Mouse (Mus musculus): ENCODE results near the gene Fnip2.

The Fnip2 gene

DNA sequence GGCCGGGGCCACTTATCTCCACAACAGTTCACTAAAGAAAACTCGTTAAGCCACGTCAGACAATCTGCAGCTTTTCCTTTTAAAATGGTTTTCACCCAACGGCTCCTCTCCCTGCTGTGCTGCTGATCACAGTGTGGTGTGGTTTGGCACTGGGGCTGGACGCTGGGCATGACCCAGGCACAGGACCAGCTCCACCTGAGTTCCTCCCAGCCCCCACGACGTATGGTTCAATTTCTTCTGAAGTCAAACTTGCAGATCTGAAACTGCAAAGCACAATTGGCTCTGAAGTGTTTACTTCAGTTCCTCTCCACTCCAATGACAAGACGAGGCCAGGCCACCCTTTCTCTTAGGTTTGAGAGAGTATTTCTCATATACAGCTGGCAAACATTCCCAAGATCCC is 39.1 kb downstream of the Fnip2 start:
- no peak for DNase-seq (ENCODE audit: low spot score in 2 of 2)

- no peak for DNase-seq (ENCODE audit: low spot score in 2 of 2)
Measured at GRCm38 (mm10) chr3:79527921-79528320, 39.7 kb downstream of the Fnip2 start.

DNA sequence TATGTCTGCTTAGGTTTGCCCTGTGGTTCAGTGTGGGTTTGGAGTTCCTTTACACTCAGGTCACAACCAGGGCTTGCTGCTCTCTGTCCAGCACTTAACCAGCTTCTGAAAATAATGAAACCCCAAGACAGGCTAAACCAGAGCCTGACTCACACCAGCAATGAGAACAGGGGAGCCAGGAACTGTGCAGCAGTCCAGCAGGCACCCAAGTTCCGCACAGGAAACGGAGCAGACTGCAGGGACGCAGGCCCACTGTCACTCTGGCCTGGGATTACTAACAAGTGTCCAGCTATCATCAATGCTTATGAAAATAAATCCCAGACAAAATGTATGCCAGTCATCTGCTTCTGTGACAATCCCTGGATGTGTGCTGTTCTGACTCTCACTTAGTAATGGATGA is 40.1 kb downstream of the Fnip2 start:
- DNase-seq (ENCODE audit: low spot score in 2 of 2): no peak

GRCm38 (mm10) chr3:79523349-79523748 is 44.2 kb downstream of the Fnip2 start:
- no peak for DNase-seq (ENCODE audit: low spot score in 2 of 2)

GRCm38 (mm10) chr3:79519862-79520261 is 47.7 kb downstream of the Fnip2 start:
- DNase-seq (ENCODE audit: low spot score in 2 of 2): no peak

DNA sequence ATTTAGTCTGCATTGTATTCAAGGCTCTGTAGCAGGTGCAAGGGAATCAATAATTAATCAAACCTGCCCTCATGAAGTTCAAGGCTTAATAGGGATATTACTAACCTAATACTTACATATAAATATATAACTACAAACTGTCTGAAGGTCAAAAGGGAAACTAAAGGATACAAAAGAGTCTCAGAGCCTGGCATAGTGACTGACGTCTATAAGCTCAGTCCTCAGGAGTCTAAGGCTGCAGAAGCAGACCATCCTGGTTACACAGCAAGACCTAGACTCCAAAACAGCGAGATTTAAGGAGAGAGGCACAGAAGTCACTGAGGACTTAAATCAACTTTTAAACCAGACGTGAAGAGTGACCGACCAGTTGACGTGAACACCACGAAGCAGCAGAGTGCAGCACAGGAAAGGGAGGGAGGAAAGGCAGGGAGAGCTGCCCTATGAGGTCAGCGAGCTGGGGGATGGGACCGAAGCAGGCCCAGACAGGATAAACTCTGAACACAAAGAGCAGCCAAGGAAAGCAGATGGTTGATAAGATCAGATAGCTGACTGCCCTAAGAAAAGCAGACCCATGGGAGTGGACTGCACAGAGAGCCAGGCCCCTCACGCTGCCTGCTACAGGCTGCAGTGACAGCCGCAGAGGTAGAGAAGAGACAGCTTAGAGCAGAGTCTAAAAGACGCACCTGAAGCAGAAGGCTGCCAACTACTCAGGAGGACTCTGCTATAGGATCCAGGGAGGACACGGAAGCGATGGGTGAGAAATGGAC is 48.7 kb downstream of the Fnip2 start:
- no peak for DNase-seq (ENCODE audit: low spot score in 2 of 2)

DNA sequence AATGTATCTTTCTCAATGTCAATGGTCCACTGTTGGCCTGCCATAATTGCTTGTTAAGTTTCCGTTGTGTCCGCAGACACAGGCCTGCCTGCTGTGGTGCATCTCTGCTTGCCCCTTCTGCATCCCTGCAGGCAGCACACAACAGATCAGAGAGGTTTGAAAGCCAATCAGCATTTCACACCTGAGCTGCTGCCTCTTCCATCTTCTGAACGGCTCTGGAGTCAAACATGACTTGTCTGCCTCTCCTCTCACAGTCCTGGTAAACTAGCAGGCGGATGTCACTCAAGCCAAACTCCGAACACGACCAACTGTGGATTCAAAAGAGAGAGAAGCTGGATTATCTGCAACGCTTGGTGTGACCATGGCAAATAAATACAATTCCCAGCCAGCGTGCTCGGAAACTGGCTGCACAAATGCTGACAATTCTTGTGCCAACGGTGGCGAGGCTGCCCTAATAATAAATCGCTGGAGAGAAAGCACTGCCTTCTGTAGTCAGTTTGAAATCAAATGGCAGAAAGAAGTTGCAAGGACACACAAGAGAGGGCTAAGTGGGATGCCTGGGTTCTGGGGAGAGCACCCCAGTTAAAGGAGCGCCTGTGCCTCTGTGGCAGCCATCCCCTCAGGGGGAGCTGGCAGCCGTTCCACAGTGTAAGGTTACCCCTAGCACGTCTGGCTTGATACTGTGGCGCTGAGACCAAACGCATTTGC is 49.6 kb downstream of the Fnip2 start:
- DNase-seq (ENCODE audit: low spot score in 2 of 2): no peak

DNA sequence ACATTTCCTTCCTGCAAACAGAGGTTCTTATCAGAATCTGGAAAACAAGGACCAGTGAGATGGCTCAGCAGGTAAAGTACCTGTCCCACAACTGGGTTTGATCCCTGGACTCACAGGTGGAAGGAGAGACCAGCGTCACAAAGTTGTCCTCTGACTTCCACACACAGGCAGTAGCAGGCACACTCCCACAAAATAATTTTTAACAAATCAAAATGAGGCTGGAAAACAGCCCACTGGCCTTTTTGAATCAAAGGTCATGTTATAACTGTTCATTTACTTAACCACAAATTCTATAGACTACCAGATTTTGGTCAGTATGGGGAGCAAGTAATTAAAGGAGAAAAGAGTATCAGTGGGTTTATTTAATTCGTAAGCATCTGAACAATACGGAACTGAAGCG is 50.6 kb downstream of the Fnip2 start:
- DNase-seq (ENCODE audit: low spot score in 2 of 2): no peak

DNA sequence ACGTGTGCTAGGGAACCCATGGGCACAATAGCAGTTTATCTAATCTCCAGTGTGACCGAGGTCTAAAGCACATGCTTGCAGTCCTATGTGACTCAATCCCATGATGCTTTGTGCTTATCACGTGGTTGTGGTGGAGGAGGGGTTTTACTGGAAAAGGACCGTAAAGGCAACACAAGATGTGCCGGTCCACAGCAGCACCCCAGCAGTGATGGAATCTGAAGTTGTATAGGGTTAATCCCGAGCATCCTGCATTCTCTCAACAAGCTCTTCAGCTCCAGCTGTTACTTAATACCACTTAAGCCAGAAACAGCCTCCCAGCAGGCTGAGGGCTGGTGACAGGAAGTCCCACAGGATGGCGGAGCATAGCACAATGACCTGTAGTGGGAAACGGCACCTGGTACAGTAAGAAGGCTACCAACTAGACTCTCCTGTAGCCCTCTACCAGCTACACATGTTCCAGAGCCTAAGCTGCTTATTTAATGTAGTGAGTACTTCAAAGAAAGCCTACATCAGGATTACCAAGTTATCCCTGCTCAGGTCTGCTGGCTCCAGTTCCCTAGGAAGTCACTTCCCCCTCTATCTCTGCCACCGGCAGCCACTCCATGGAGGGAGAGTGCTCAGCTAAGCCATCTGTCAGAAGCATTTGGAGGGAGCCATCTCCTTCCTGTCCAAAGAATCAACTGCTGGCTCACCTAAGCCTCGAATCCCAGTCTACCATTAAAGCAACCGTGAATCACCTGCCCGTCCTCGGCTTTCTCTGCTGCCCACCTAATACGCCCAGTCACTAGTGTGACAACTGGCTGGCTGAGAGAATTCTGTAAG is 51.3 kb downstream of the Fnip2 start:
- DNase-seq (ENCODE audit: low spot score in 2 of 2): no peak

DNA sequence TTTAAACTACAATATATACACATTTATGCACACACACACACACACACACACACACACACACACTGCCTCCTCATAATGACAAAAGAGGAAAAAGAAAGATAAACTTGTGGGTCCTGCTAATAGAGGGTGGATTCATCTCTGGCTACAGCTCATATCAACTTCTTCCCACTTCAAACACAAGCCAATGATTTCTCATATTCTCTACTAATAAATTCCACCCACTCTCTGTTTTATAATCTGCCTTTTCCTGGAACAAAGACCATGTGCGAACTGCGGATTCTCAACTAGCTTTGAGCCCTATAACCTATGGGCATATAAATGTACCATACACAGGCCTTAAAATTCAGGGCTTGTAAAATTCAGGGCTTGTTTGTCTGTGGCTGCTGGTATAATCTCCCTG is 53.3 kb downstream of the Fnip2 start:
- DNase-seq (ENCODE audit: low spot score in 2 of 2): no peak

GRCm38 (mm10) chr3:79501166-79501728 is 66.3 kb downstream of the Fnip2 start:
- no peak for DNase-seq (ENCODE audit: low spot score in 2 of 2)

- DNase-seq (ENCODE audit: low spot score in 2 of 2): no peak
Measured at GRCm38 (mm10) chr3:79500279-79500678, 67.3 kb downstream of the Fnip2 start.

GRCm38 (mm10) chr3:79496668-79497067 is 70.9 kb downstream of the Fnip2 start:
- no peak for DNase-seq (ENCODE audit: low spot score in 2 of 2)

GRCm38 (mm10) chr3:79495151-79495550 is 72.4 kb downstream of the Fnip2 start:
- DNase-seq (ENCODE audit: low spot score in 2 of 2): no peak

DNA sequence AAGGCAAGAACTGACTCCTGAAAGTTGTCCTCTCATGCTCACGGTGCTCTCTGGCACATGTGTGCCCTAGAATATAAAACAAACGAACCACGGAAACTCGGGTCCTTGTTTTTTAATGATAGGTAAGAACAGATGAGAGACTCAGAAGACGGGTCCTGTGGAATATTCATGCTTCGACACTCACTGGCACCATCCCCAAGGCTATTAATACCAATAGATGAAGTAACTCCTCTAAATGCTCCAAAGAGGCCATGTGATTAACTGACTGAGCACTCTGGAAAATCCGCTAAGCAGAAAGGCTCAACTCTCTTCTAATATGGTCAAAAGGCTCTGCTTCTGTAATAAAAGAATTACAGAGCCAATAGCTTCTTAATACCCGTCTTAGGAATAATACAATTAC is 73.6 kb downstream of the Fnip2 start:
- DNase-seq (ENCODE audit: low spot score in 2 of 2): no peak

- no peak for DNase-seq (ENCODE audit: low spot score in 2 of 2)
Measured at GRCm38 (mm10) chr3:79493064-79493463, 74.5 kb downstream of the Fnip2 start.

- DNase-seq (ENCODE audit: low spot score in 2 of 2): peak in 1 of 2 experiments; percentile 2
Measured at GRCm38 (mm10) chr3:79491614-79492013, 76.0 kb downstream of the Fnip2 start.

GRCm38 (mm10) chr3:79490102-79490501 is 77.5 kb downstream of the Fnip2 start:
- no peak for DNase-seq (ENCODE audit: low spot score in 2 of 2)

DNA sequence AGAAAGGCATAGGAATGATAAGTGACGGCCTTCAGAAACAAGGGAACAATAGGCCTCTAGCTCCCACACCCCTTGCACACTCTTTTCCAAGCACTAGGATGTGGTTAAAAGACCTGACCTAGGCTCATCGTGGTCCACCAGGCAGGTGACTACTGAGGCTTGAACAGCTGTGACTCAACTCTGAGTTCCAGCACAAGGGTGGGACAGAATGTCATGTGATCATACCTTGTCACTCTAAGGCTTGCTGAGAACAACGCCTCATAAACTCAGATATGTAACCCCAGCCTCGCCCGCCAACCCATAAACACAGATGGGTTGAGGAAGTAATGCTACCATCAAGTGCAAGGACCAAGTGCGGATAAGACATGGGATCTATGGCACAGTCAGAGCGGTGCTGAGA is 79.6 kb downstream of the Fnip2 start:
- no peak for DNase-seq (ENCODE audit: low spot score in 2 of 2)

- no peak for DNase-seq (ENCODE audit: low spot score in 2 of 2)
Measured at GRCm38 (mm10) chr3:79484286-79485063, 83.1 kb downstream of the Fnip2 start.

DNA sequence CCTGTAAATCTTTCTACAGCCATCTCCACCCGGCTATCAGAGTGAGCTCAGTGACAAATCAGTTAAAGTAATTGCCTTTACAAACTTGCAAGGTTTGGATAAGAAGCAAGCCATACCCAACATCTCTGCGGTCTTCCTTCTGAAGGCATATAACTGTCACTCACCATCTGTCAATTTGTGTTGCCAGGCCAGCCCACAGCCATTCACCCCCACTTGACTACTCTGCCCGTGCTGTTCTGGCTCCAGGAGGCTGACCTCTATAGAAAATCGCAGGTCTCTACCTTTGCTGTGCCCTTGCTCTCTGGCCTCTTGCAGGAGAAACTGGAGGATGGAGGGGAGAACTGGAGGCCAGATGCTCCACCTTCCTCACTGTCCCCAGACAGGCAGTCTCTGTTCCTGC is 88.7 kb downstream of the Fnip2 start:
- DNase-seq (ENCODE audit: low spot score in 2 of 2): no peak
